Mouse (Mus musculus): ENCODE measurements around the gene Kcnk1. TPM values are rescaled to one million over a fixed set of nuclear protein-coding genes. Genes with fewer than 3 reads are reported as not detected.

Gene Kcnk1
- polyA plus RNA-seq, 2 experiments from 2014 or later = not detected

GRCm38 (mm10) chr8:126062844-126063243, 67.9 kb downstream of the Kcnk1 start:
- ATAC-seq = no peak

GRCm38 (mm10) chr8:126063832-126064409, 69.0 kb downstream of the Kcnk1 start:
- no peak for ATAC-seq

- no peak for ATAC-seq
These were observed 69.7 kb downstream of the Kcnk1 start for GRCm38 (mm10) chr8:126064587-126065145.

GRCm38 (mm10) chr8:126067306-126067705, 72.3 kb downstream of the Kcnk1 start:
- no peak for ATAC-seq

- no peak for ATAC-seq
These were observed 73.2 kb downstream of the Kcnk1 start for GRCm38 (mm10) chr8:126068136-126068535.

GRCm38 (mm10) chr8:126072678-126073077, 77.7 kb downstream of the Kcnk1 start:
- no peak for ATAC-seq

- no peak for ATAC-seq
These were observed 78.3 kb downstream of the Kcnk1 start for GRCm38 (mm10) chr8:126073141-126073740.

- ATAC-seq = no peak
These were observed 79.1 kb downstream of the Kcnk1 start for GRCm38 (mm10) chr8:126074111-126074510.

- no peak for ATAC-seq
These were observed 80.4 kb downstream of the Kcnk1 start for GRCm38 (mm10) chr8:126075400-126075799.

Other genes with a start within 250 kb of the Kcnk1 start
- gene Pcnx2, start 96.9 kb upstream of the Kcnk1 start, polyA plus RNA-seq (2017; shearing (Covaris generic)) = under 1 TPM in 1 of 2 experiments, not detected in 1; 0.42 TPM
- gene Map3k21, start 84.7 kb upstream of the Kcnk1 start, polyA plus RNA-seq (2017; shearing (Covaris generic)) = not detected

Measured in activated CD4-positive, CD25-positive, alpha-beta regulatory T cell, adult 4 months (primary cell).